In the genomic region with DNA sequence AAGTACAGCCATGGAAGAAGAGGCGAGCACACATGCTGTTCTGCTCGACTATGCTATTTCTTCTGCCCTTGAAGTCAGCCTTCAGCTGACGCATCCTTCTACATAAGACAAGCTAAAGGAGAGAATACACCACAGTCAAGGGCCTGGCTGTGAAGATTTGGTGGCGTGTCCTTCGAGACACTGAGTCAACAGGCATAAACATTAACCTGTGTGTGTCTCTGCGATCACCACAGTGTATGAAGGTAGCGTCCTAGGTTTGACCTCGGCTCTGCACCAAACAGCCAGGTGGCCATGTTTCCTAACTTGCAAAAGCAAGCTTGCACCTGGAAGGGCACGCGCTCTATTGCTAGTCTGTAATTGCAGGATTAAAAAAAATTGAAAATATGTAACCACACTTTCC, we compare ENCODE assay signal across 10 mouse cellular contexts.
DNase-seq lines count a peak whose midpoint lies in the region; ATAC-seq and TF ChIP-seq lines count a peak whose summit lies in the region.
"Had no signal": no experiment of that assay in that cellular context is flagged by ENCODE, and none has a peak within 500 bp of the region (broad histone marks: within the 10 kb centered on the region; RNA-seq: fewer than 3 reads in every experiment).

No protein-coding gene starts in this region.

- TF ChIP-seq CTCF in lung, postnatal 0 days (IDR thresholded peaks at IDR 0.05): no peak

- no peak for TF ChIP-seq EP300 in lung, postnatal 0 days (IDR thresholded peaks at IDR 0.05)

- ATAC-seq in lung, postnatal 0 days: no peak
- ATAC-seq in stomach, embryonic 15.5 days (ENCODE audit: insufficient read depth, low FRiP score, low read depth): no peak
- ATAC-seq: activated CD4-positive, CD25-positive, alpha-beta regulatory T cell, adult 4 months had no signal

- WGBS in lung, postnatal 0 days: 66% methylated on average over 10 of the region's 10 CpGs
- WGBS in stomach, embryonic 15.5 days: 64% methylated on average over 10 of the region's 10 CpGs

- H3K9me3 ChIP-seq in lung, postnatal 0 days (ENCODE audit: low read length): no peaks in the 10 kb centered on the region
- no peaks in the 10 kb centered on the region for H3K9me3 ChIP-seq in stomach, embryonic 15.5 days
- H3K9me3 ChIP-seq: forebrain, embryonic 15.5 days had no signal

- H3K4me2 ChIP-seq in lung, postnatal 0 days (replicated peaks; ENCODE audit: low read depth, low read length): no peak overlapping the region
- no peak overlapping the region for H3K4me2 ChIP-seq in stomach, embryonic 15.5 days
- H3K4me2 ChIP-seq: forebrain, embryonic 15.5 days had no signal

- H3K4me1 ChIP-seq in lung, postnatal 0 days (ENCODE audit: insufficient read depth, low read depth, low read length): peaks cover 6% of the 10 kb centered on the region; the same call in 1 of the 2 replicates
- 0 out of 2 replicates have a peak, but pooled peaks cover 3% of the 10 kb centered on the region for H3K4me1 ChIP-seq in stomach, embryonic 15.5 days

- no peak overlapping the region for H3K9ac ChIP-seq in lung, postnatal 0 days (replicated peaks; ENCODE audit: low read depth)
- H3K9ac ChIP-seq in stomach, embryonic 15.5 days: no peak overlapping the region
- H3K9ac ChIP-seq: forebrain, embryonic 15.5 days had no signal

- H3K27me3 ChIP-seq in lung, postnatal 0 days (replicated peaks; ENCODE audit: insufficient read depth, low read length): no peaks in the 10 kb centered on the region
- no peaks in the 10 kb centered on the region for H3K27me3 ChIP-seq in stomach, embryonic 15.5 days (replicated peaks)
- H3K27me3 ChIP-seq: forebrain, embryonic 15.5 days had no signal

- no peak overlapping the region for H3K4me3 ChIP-seq in lung, postnatal 0 days (ENCODE audit: low read depth, low read length)
- H3K4me3 ChIP-seq in stomach, embryonic 15.5 days (replicated peaks): no peak overlapping the region
- H3K4me3 ChIP-seq: forebrain, embryonic 15.5 days had no signal

- H3K36me3 ChIP-seq in lung, postnatal 0 days (ENCODE audit: insufficient read depth, low read length): no peaks in the 10 kb centered on the region
- H3K36me3 ChIP-seq in stomach, embryonic 15.5 days: no peaks in the 10 kb centered on the region
- H3K36me3 ChIP-seq: forebrain, embryonic 15.5 days had no signal

- peak; percentile 57 to 82 for DNase-seq in adrenal gland, adult (ENCODE audit: inconsistent age in 2 of 2, low spot score in 1 of 2)
- no peak for DNase-seq in adrenal gland, postnatal 4 days (ENCODE audit: low spot score in 2 of 2)
- DNase-seq in lung, postnatal 0 days (ENCODE audit: low spot score): no peak
- no peak for DNase-seq in lung, postnatal 4 days
- peak; percentile 47 for DNase-seq in kidney, adult 9 months
- no peak for DNase-seq in B cell, adult 2 months
- DNase-seq in layer of hippocampus, postnatal 14 days (ENCODE audit: low spot score in 2 of 2): no peak

- H3K27ac ChIP-seq in lung, postnatal 0 days (ENCODE audit: low read length): 0 out of 2 replicates have a peak overlapping the region, but pooled peaks have one; percentile 43
- peak overlapping the region; percentile 64 for H3K27ac ChIP-seq in stomach, embryonic 15.5 days
- H3K27ac ChIP-seq: forebrain, embryonic 15.5 days had no signal

Comparison
In these comparisons a context has a peak if more than half of its experiments do, and no peak if none do; other contexts are left out.
1. DNase-seq: peak in adrenal gland, adult (2 of 2) and kidney, adult 9 months (single experiment); none in adrenal gland, postnatal 4 days (0 of 2), lung, postnatal 0 days (single experiment), lung, postnatal 4 days (0 of 2), B cell, adult 2 months (0 of 2) and layer of hippocampus, postnatal 14 days (0 of 2).